Mouse (Mus musculus): ENCODE results near the gene Ptpn11. TPM values are rescaled to one million over a fixed set of nuclear protein-coding genes. Genes with fewer than 3 reads are reported as not detected.

Ptpn11 gene
- total RNA-seq (2014; rRNA removed) (47.5 and 54.7 TPM in 2 replicates), polyA plus RNA-seq (2015; fragmentation: Nextera tagmentation; extraction: Ambion mirVana) (27.9 and 28.4 TPM in 2 replicates)

GRCm38 (mm10) chr5:121190836-121191583 lies at the start of gene Ptpn11:
TSS of gene Ptpn11 (minus strand) at chr5:121191397.
- H3K4me3 ChIP-seq (ENCODE audit: low read length): peak within 1 kb of the TSS; percentile 93
- TF ChIP-seq CTCF (IDR thresholded peaks at IDR 0.05; ENCODE audit: low read depth): no peak
- ATAC-seq: peak; percentile 96
- WGBS: 2% methylated on average over 63 of the region's 98 CpGs
- peak within 1 kb of the TSS; percentile 94 for H3K9ac ChIP-seq (replicated peaks; ENCODE audit: low read length)
- no peaks in the 10 kb centered on the region for H3K9me3 ChIP-seq (ENCODE audit: low read length)
- no peaks in the 10 kb centered on the region for H3K36me3 ChIP-seq (ENCODE audit: insufficient read depth, low read length)
- peak; percentile 94 for DNase-seq (ENCODE audit: low spot score)
- peaks cover 20% of the 10 kb centered on the region for H3K4me1 ChIP-seq (ENCODE audit: insufficient read depth, low read length)
- no peaks in the 10 kb centered on the region for H3K27me3 ChIP-seq (ENCODE audit: insufficient read depth, low read length)
- H3K27ac ChIP-seq: peak within 1 kb of the TSS; percentile 86
- peak within 1 kb of the TSS; percentile 67 for H3K4me2 ChIP-seq (ENCODE audit: low read depth, low read length)

DNA sequence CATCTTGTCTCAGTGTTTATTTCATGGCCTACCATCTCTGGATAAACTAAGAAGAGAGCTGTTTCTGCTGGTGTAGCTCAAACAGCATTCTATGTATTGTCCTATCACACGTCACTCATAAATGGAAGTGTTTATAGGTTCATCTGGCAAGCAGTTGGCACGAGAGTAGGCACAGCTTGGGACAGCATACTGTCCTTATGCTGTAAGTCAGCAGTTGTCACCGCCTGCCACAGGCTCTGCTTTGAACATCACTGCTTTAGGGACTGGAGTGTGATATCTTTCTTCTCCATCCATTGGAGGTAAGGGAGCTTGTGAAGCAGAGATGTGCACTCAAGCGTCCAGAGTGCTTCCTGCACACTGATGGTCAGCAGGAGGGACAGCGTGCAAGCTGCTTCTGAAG lies 48.6 kb upstream of the Ptpn11 start:
- whole genome bisulfite sequencing: 61% methylated on average over 5 of the region's 5 CpGs
- Histone ChIP-seq H3K9ac (replicated peaks; ENCODE audit: low read length) (no peak overlapping the region; the same call in 1 of the 2 replicates), H3K9me3 (ENCODE audit: low read length) (no peaks in the 10 kb centered on the region), H3K4me3 (ENCODE audit: low read length) (no peak overlapping the region), H3K36me3 (ENCODE audit: insufficient read depth, low read length) (no peaks in the 10 kb centered on the region), H3K4me1 (ENCODE audit: insufficient read depth, low read length) (no peaks in the 10 kb centered on the region), H3K27ac (no peak overlapping the region), H3K27me3 (ENCODE audit: insufficient read depth, low read length) (no peaks in the 10 kb centered on the region), H3K4me2 (ENCODE audit: low read depth, low read length) (no peak overlapping the region)
- peak; percentile 30 for DNase-seq (ENCODE audit: low spot score)
- no peak for TF ChIP-seq CTCF (IDR thresholded peaks at IDR 0.05; ENCODE audit: low read depth)
- ATAC-seq: no peak

DNA sequence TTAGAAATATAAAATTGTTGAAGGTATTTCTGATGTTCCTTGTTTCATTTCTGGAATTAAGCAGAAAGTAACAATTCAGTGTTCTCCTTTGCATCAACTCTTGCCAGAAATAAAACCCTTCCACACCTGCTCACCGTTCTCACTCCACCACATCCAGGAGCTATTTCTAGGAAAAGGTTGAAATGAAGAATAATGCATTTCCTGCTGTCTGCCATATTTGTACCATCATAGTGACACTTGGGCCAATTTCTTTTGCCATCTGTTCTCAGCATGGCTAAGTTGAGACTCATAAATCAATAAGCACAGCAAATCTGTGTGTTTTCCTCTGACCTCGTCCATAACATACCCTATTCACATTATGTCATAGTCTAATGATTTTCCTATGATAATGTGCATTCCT lies 47.0 kb upstream of the Ptpn11 start:
- H3K4me1 ChIP-seq (ENCODE audit: insufficient read depth, low read length): no peaks in the 10 kb centered on the region
- no peak for DNase-seq (ENCODE audit: low spot score)
- H3K9ac ChIP-seq (replicated peaks; ENCODE audit: low read length): no peak overlapping the region
- 69% methylated on average over 2 of the region's 2 CpGs for WGBS
- H3K27ac ChIP-seq: no peak overlapping the region
- TF ChIP-seq CTCF (IDR thresholded peaks at IDR 0.05; ENCODE audit: low read depth): no peak
- no peaks in the 10 kb centered on the region for H3K9me3 ChIP-seq (ENCODE audit: low read length)
- H3K27me3 ChIP-seq (ENCODE audit: insufficient read depth, low read length): no peaks in the 10 kb centered on the region
- H3K4me2 ChIP-seq (ENCODE audit: low read depth, low read length): no peak overlapping the region
- H3K4me3 ChIP-seq (ENCODE audit: low read length): no peak overlapping the region
- ATAC-seq: no peak
- H3K36me3 ChIP-seq (ENCODE audit: insufficient read depth, low read length): no peaks in the 10 kb centered on the region

DNA sequence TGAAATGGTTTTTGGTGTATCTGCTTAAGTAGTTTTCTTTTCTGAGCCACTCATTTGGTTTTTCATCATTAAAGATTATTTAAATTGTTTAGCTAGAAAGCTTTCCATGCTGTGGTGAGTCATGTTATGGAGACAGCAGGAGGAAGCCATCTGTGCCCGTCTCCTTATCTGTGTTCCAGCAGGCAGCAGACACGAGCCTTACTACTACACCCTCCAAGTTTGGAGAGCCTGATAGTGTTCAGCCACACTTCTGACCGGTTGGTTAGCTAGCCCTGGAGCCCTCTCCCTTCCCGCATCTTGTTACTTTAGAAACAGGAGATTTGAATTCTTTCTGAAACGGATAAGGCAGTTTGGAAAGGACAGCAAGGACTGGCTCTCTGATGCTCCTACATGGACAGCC lies 45.0 kb upstream of the Ptpn11 start:
- Histone ChIP-seq H3K9ac (replicated peaks; ENCODE audit: low read length) (no peak overlapping the region), H3K9me3 (ENCODE audit: low read length) (no peaks in the 10 kb centered on the region), H3K36me3 (ENCODE audit: insufficient read depth, low read length) (no peaks in the 10 kb centered on the region), H3K4me1 (ENCODE audit: insufficient read depth, low read length) (no peaks in the 10 kb centered on the region), H3K4me2 (ENCODE audit: low read depth, low read length) (no peak overlapping the region), H3K4me3 (ENCODE audit: low read length) (no peak overlapping the region), H3K27ac (no peak overlapping the region), H3K27me3 (ENCODE audit: insufficient read depth, low read length) (no peaks in the 10 kb centered on the region)
- WGBS: 72% methylated on average over 5 of the region's 5 CpGs
- ATAC-seq (no peak), DNase-seq (ENCODE audit: low spot score) (no peak)
- TF ChIP-seq CTCF (IDR thresholded peaks at IDR 0.05; ENCODE audit: low read depth): no peak

DNA sequence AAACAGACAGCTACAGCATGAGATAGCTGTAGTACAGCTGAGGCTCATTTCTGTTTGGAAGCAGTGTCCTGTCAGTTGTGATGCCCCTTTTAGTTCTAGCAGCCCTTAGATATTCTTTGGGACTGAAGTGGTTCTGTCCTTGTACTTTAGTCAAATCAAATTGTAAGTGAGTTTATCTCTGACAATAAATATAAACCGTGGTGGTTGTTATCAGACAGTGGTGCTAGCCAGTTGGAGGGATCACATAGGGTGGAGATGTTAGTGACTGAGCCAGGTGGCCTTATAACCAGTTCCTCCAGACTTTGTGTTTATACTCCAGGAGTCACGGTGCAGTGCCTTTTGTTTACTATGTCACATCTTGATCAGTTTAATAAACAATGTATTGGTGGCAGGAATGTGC lies 42.5 kb upstream of the Ptpn11 start:
- ATAC-seq: no peak
- no peak overlapping the region for H3K4me3 ChIP-seq (ENCODE audit: low read length)
- H3K27ac ChIP-seq: no peak overlapping the region
- WGBS: 86% methylated on average over 2 of the region's 2 CpGs
- no peak for DNase-seq (ENCODE audit: low spot score)
- H3K27me3 ChIP-seq (ENCODE audit: insufficient read depth, low read length): no peaks in the 10 kb centered on the region
- no peaks in the 10 kb centered on the region for H3K36me3 ChIP-seq (ENCODE audit: insufficient read depth, low read length)
- no peaks in the 10 kb centered on the region for H3K9me3 ChIP-seq (ENCODE audit: low read length)
- TF ChIP-seq CTCF (IDR thresholded peaks at IDR 0.05; ENCODE audit: low read depth): no peak
- no peak overlapping the region for H3K9ac ChIP-seq (replicated peaks; ENCODE audit: low read length)
- no peak overlapping the region for H3K4me2 ChIP-seq (ENCODE audit: low read depth, low read length)
- H3K4me1 ChIP-seq (ENCODE audit: insufficient read depth, low read length): no peaks in the 10 kb centered on the region

DNA sequence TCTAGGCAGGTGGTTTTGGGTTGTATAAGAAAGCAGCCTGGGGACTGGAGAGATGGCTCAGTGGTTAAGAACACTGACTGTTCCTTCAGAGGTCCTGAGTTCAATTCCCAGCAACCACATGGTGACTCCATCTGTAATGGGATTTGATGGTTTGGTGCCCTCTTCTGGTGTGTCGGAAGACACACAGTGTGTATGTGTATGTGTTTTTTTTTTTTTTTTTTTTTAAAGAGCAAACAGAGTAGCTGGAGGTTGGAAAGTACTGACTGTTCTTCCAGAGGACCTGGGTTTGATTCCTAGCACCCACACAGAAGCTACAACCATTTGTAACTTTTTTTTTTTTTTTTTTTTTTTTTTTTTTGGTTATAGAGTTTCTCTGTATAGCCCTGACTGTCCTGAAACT lies 41.6 kb upstream of the Ptpn11 start:
- no peak overlapping the region for H3K9ac ChIP-seq (replicated peaks; ENCODE audit: low read length)
- no peaks in the 10 kb centered on the region for H3K27me3 ChIP-seq (ENCODE audit: insufficient read depth, low read length)
- TF ChIP-seq CTCF (IDR thresholded peaks at IDR 0.05; ENCODE audit: low read depth): no peak
- H3K27ac ChIP-seq: no peak overlapping the region
- no peak overlapping the region for H3K4me3 ChIP-seq (ENCODE audit: low read length)
- ATAC-seq: no peak
- no peaks in the 10 kb centered on the region for H3K36me3 ChIP-seq (ENCODE audit: insufficient read depth, low read length)
- 95% methylated on average over 1 of the region's 1 CpGs for WGBS
- no peaks in the 10 kb centered on the region for H3K4me1 ChIP-seq (ENCODE audit: insufficient read depth, low read length)
- no peak overlapping the region for H3K4me2 ChIP-seq (ENCODE audit: low read depth, low read length)
- DNase-seq (ENCODE audit: low spot score): no peak
- no peaks in the 10 kb centered on the region for H3K9me3 ChIP-seq (ENCODE audit: low read length)

DNA sequence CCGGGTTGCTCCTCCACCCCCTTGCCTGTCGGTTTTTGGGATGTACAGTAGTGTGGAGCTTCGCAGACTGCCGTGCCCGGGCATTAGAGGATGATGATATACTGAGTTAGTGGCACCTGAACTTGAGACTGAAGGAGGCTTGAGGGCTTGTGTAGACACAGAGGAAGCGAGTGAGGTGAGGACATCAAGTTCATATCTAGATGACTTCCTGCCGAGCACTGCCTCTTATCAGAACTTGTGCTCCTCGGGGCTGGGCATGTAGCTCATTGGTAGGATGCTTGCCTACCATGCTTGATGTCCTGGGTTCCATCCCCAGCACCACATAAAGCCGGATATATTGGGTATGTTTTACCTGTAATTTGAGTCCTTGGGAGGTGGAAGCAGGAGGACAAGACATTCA lies 39.6 kb upstream of the Ptpn11 start:
- Histone ChIP-seq H3K27ac (no peak overlapping the region), H3K27me3 (ENCODE audit: insufficient read depth, low read length) (no peaks in the 10 kb centered on the region), H3K4me2 (ENCODE audit: low read depth, low read length) (no peak overlapping the region), H3K9me3 (ENCODE audit: low read length) (no peaks in the 10 kb centered on the region), H3K36me3 (ENCODE audit: insufficient read depth, low read length) (no peaks in the 10 kb centered on the region), H3K4me3 (ENCODE audit: low read length) (no peak overlapping the region), H3K4me1 (ENCODE audit: insufficient read depth, low read length) (no peaks in the 10 kb centered on the region), H3K9ac (replicated peaks; ENCODE audit: low read length) (no peak overlapping the region)
- no peak for TF ChIP-seq CTCF (IDR thresholded peaks at IDR 0.05; ENCODE audit: low read depth)
- no peak for DNase-seq (ENCODE audit: low spot score)
- WGBS: 96% methylated on average over 9 of the region's 9 CpGs
- ATAC-seq: no peak
